Mouse (Mus musculus) heart, postnatal 0 days (tissue): ENCODE results near the gene Abcg3. TPM values are rescaled to one million over a fixed set of nuclear protein-coding genes. Genes with fewer than 3 reads are reported as not detected.

Experiments used
- polyA plus RNA-seq: library from polyadenylated mRNA; unstranded; fragments of >200 nt; fragmentation: Nextera tagmentation; extraction: Ambion mirVana; gene quantifications from 2 replicates; pipeline ENCODE4 v1.2.1, GENCODE M21; 2015
- total RNA-seq: library from RNA; depleted of rRNA; stranded (reverse); fragments of >200 nt; gene quantifications from 2 replicates; pipeline ENCODE4 v1.2.3, GENCODE M21; 2014; ENCODE audit warnings: low replicate concordance; rRNA removed

Abcg3 gene
- total and polyA plus RNA-seq, 2 experiments from 2014 or later, result 0.31 TPM; not detected in 1

Other genes with a start within 250 kb of the Abcg3 start
- 0.27 and 2.1 TPM in 2 replicates for gene Zfp951, start 122.6 kb downstream of the Abcg3 start, total RNA-seq
- 1.0 and 1.6 TPM in 2 replicates for gene Zfp951, start 122.6 kb downstream of the Abcg3 start, polyA plus RNA-seq
- 9.3 and 11.1 TPM in 2 replicates for gene Gbp9, start 156.8 kb upstream of the Abcg3 start, total RNA-seq
- 3.6 and 4.7 TPM in 2 replicates for gene Gbp9, start 156.8 kb upstream of the Abcg3 start, polyA plus RNA-seq
- 0.85 TPM in 1 of 2 replicates, not detected in the other for gene Gbp8, start 156.8 kb upstream of the Abcg3 start, total RNA-seq
- 0.44 and 0.45 TPM in 2 replicates for gene Gbp8, start 156.8 kb upstream of the Abcg3 start, polyA plus RNA-seq
- gene Gbp4, start 156.9 kb upstream of the Abcg3 start, total RNA-seq, result 21.5 and 27.7 TPM in 2 replicates
- 2.3 and 2.9 TPM in 2 replicates for gene Gbp4, start 156.9 kb upstream of the Abcg3 start, polyA plus RNA-seq